Mouse (Mus musculus) layer of hippocampus, adult 2 months (tissue): ENCODE measurements at regions not wholly inside any gene's neighbourhood (a gene's known extent, or its start where the extent isn't known, plus 50 kb on each side); places are given as distances from the start of the nearest gene placed in this dataset.
"Not testable (repeated sequence)": the region's sequence is repeated elsewhere in the genome, so short reads cannot be mapped to it uniquely, and the experiment has no call there.

ENCODE experiments used
- DNase-seq, 2 experiments: peaks; one replicate each; pipeline ENCODE4 v3.0.0; 2022; ENCODE audit warnings: low spot score in 2 of 2
- H3K27ac ChIP-seq: fragments of 200-600 bp; 2 replicates; pipeline ENCODE4 v1.8.1; 2022
- H3K4me3 ChIP-seq: fragments of 200-600 bp; 2 replicates; pipeline ENCODE4 v1.8.1; 2022; ENCODE audit warnings: mild to moderate bottlenecking
- CTCF ChIP-seq: fragments of 200-600 bp; conservative IDR thresholded peaks from 2 replicates; pipeline ENCODE4 v1.8.1; 2022; ENCODE audit warnings: antibody characterized with exemption, mild to moderate bottlenecking, moderate library complexity

DNA sequence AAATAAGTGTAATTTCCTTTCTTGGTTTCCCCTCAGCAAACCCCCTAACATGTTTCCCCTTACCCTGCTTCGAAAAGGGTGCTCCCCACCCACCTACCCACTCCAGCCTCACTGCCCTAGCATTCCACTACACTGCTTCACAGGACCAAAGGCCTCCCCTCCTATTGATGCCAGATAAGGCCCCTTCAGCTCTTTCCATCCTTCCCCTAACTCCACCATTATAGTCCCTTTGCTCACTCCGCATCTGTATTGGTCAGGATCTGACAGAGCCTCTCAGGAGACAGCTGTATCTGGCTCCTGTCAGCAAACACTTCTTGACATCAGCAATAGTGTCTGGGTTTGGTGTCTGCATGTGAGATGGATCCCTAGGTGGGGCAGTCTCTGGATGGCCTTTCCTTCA, 267.3 kb upstream of the Flrt2 start:
- TF ChIP-seq CTCF, result no peak
- no peak overlapping the region for H3K4me3 ChIP-seq
- no peak overlapping the region for H3K27ac ChIP-seq
- DNase-seq, result no peak

DNA sequence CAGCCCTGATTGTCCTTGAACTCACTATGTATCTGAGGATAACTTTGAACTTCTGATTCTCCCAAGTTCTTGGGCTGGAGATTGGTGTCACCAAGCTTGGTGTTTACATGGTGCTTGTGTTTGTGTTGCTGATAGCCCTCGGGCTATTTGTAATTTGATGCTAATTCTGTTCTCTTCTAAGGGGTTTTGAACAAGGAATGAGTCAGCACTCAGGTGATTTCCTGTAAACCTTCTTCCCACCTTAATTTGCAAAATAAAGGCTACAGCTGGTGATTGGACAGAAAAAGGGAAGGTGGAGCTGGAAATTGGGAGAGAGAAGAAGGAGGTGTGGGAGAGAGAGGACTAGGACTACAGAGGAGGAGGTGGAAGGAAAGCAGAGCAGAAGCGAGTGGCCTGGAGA, 254.8 kb upstream of the Flrt2 start:
- no peak for TF ChIP-seq CTCF
- no peak for DNase-seq
- H3K27ac ChIP-seq, result no peak overlapping the region
- no peak overlapping the region for H3K4me3 ChIP-seq

DNA sequence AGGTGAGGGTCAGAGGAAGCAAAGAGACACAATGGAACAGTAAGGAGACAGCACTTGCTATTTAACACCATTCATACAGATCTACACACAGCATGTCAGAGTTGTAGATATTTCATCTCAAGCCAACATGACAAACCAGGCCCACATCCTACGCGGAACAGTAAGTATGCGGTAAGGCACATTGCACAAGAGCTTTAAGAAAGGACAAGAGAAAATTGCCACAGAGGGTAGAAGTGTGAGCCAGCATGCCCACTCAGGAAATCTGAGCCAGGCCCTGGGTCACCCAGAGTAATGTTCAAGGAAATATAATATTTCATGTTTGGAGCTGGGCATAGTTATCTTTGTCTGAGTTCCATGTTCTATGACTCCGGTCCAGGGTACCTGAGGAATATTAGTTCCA, 234.5 kb upstream of the Flrt2 start:
- H3K4me3 ChIP-seq, result no peak overlapping the region
- no peak for TF ChIP-seq CTCF
- H3K27ac ChIP-seq, result no peak overlapping the region
- DNase-seq, result no peak

GRCm38 (mm10) chr12:95466502-95467490, 225.2 kb upstream of the Flrt2 start:
- H3K4me3 ChIP-seq, result no peak overlapping the region
- TF ChIP-seq CTCF, result no peak
- H3K27ac ChIP-seq, result no peak overlapping the region
- DNase-seq, result no peak

GRCm38 (mm10) chr12:95469897-95470296, 222.1 kb upstream of the Flrt2 start:
- Histone ChIP-seq H3K4me3 (no peak overlapping the region), H3K27ac (no peak overlapping the region)
- no peak for TF ChIP-seq CTCF
- no peak for DNase-seq

- no peak for DNase-seq
- TF ChIP-seq CTCF, result no peak
- H3K27ac ChIP-seq, result no peak overlapping the region
- H3K4me3 ChIP-seq, result no peak overlapping the region
Measured at GRCm38 (mm10) chr12:95486502-95486901, 205.5 kb upstream of the Flrt2 start.

- Histone ChIP-seq H3K27ac (no peak overlapping the region), H3K4me3 (no peak overlapping the region)
- no peak for TF ChIP-seq CTCF
Measured at GRCm38 (mm10) chr12:95488371-95488770, 203.7 kb upstream of the Flrt2 start.

GRCm38 (mm10) chr12:95489374-95489773, 202.7 kb upstream of the Flrt2 start:
- H3K4me3 ChIP-seq, result no peak overlapping the region
- no peak overlapping the region for H3K27ac ChIP-seq
- TF ChIP-seq CTCF, result no peak
- no peak for DNase-seq

More at GRCm38 (mm10) chr12:95488371-95488770, 203.7 kb upstream of the Flrt2 start:
- DNase-seq, result no peak

- DNase-seq, result no peak
- Histone ChIP-seq H3K4me3 (no peak overlapping the region), H3K27ac (no peak overlapping the region)
- no peak for TF ChIP-seq CTCF
Measured at GRCm38 (mm10) chr12:95489848-95490247, 202.2 kb upstream of the Flrt2 start.

GRCm38 (mm10) chr12:95491806-95492436, 200.1 kb upstream of the Flrt2 start:
- not testable (repeated sequence) for DNase-seq, H3K4me3 ChIP-seq

GRCm38 (mm10) chr12:95501443-95501842, 190.6 kb upstream of the Flrt2 start:
- Histone ChIP-seq H3K4me3 (no peak overlapping the region), H3K27ac (no peak overlapping the region)
- TF ChIP-seq CTCF, result no peak
- DNase-seq, result no peak

More at GRCm38 (mm10) chr12:95491806-95492436, 200.1 kb upstream of the Flrt2 start:
- H3K27ac ChIP-seq, result not testable (repeated sequence)

GRCm38 (mm10) chr12:95520008-95520407, 172.0 kb upstream of the Flrt2 start:
- no peak for DNase-seq
- Histone ChIP-seq H3K4me3 (no peak overlapping the region), H3K27ac (no peak overlapping the region)
- TF ChIP-seq CTCF, result no peak

- TF ChIP-seq CTCF, result no peak
- Histone ChIP-seq H3K4me3 (no peak overlapping the region), H3K27ac (no peak overlapping the region)
- no peak for DNase-seq
Measured at GRCm38 (mm10) chr12:95522052-95522451, 170.0 kb upstream of the Flrt2 start.
